Comparison of ENCODE assay signal across 36 mouse cellular contexts in genomic region chr7:78752961-78753360, GRCm38 (mm10). TPM values are rescaled to one million over a fixed set of nuclear protein-coding genes. Genes with fewer than 3 reads are reported as not detected.
"Had no signal": no experiment of that assay in that cellular context is flagged by ENCODE, and none has a peak within 500 bp of the region (broad histone marks: within the 10 kb centered on the region; RNA-seq: fewer than 3 reads in every experiment).

No protein-coding gene starts in this region.

- ATAC-seq: liver, embryonic 12.5 days; liver, postnatal 0 days; lung, postnatal 0 days; midbrain, embryonic 13.5 days; midbrain, embryonic 15.5 days; midbrain, embryonic 16.5 days had no signal

- H3K9me3 ChIP-seq: limb, embryonic 10.5 days; limb, embryonic 12.5 days; limb, embryonic 13.5 days; limb, embryonic 15.5 days; liver, embryonic 12.5 days; liver, embryonic 13.5 days; liver, embryonic 15.5 days; lung, embryonic 15.5 days; megakaryocyte, embryonic 14.5 days; midbrain, embryonic 10.5 days; midbrain, embryonic 12.5 days; midbrain, embryonic 13.5 days; midbrain, embryonic 15.5 days; neural tube, embryonic 12.5 days; neural tube, embryonic 13.5 days had no signal

- DNase-seq: left cerebral cortex, postnatal 4 days; liver; liver, embryonic 13.5 days; liver, postnatal 0 days; lung, adult 18-20 months; lung, adult 2 months; lung, embryonic 14.5 days; lung, postnatal 10 days; lung, postnatal 14 days; lung, postnatal 36 days; lung, postnatal 4 days; midbrain, embryonic 14.5 days had no signal

- H3K9ac ChIP-seq: limb, embryonic 12.5 days; limb, embryonic 13.5 days; limb, embryonic 15.5 days; liver, embryonic 12.5 days; liver, embryonic 13.5 days; liver, embryonic 14.5 days; liver, embryonic 15.5 days; liver, postnatal 0 days; lung, embryonic 14.5 days; lung, embryonic 15.5 days; midbrain, embryonic 12.5 days; midbrain, embryonic 13.5 days; midbrain, embryonic 15.5 days; neural tube, embryonic 12.5 days; neural tube, embryonic 13.5 days had no signal

- H3K36me3 ChIP-seq: limb, embryonic 10.5 days; limb, embryonic 12.5 days; limb, embryonic 13.5 days; limb, embryonic 15.5 days; liver, embryonic 12.5 days; liver, embryonic 13.5 days; liver, embryonic 15.5 days; lung, embryonic 15.5 days; midbrain, embryonic 10.5 days; midbrain, embryonic 12.5 days; midbrain, embryonic 13.5 days; midbrain, embryonic 15.5 days; neural tube, embryonic 12.5 days; neural tube, embryonic 13.5 days had no signal

- H3K27me3 ChIP-seq: limb, embryonic 12.5 days; limb, embryonic 13.5 days; limb, embryonic 15.5 days; liver, embryonic 12.5 days; liver, embryonic 13.5 days; liver, embryonic 15.5 days; lung, embryonic 15.5 days; midbrain, embryonic 12.5 days; midbrain, embryonic 13.5 days; midbrain, embryonic 15.5 days; neural tube, embryonic 12.5 days; neural tube, embryonic 13.5 days had no signal

- H3K4me3 ChIP-seq: limb, embryonic 10.5 days; limb, embryonic 12.5 days; limb, embryonic 13.5 days; limb, embryonic 15.5 days; liver, embryonic 12.5 days; liver, embryonic 13.5 days; liver, embryonic 15.5 days; lung, embryonic 15.5 days; megakaryocyte, embryonic 14.5 days; midbrain, embryonic 10.5 days; midbrain, embryonic 12.5 days; midbrain, embryonic 13.5 days; midbrain, embryonic 15.5 days; myocyte; neural tube, embryonic 12.5 days; neural tube, embryonic 13.5 days had no signal

- H3K4me1 ChIP-seq: limb, embryonic 10.5 days; limb, embryonic 12.5 days; limb, embryonic 13.5 days; limb, embryonic 15.5 days; liver, embryonic 12.5 days; liver, embryonic 13.5 days; liver, embryonic 15.5 days; lung, embryonic 15.5 days; megakaryocyte, embryonic 14.5 days; midbrain, embryonic 10.5 days; midbrain, embryonic 12.5 days; midbrain, embryonic 15.5 days; neural tube, embryonic 12.5 days; neural tube, embryonic 13.5 days had no signal

- H3K27ac ChIP-seq: limb, embryonic 10.5 days; limb, embryonic 12.5 days; limb, embryonic 13.5 days; limb, embryonic 15.5 days; liver, embryonic 12.5 days; liver, embryonic 13.5 days; liver, embryonic 14.5 days; liver, embryonic 15.5 days; lung, embryonic 15.5 days; macrophage; midbrain, embryonic 10.5 days; midbrain, embryonic 12.5 days; midbrain, embryonic 13.5 days; midbrain, embryonic 15.5 days; neural tube, embryonic 12.5 days; neural tube, embryonic 13.5 days had no signal

- H3K4me2 ChIP-seq: limb, embryonic 12.5 days; limb, embryonic 13.5 days; limb, embryonic 15.5 days; liver, embryonic 11.5 days; liver, embryonic 12.5 days; liver, embryonic 13.5 days; liver, embryonic 15.5 days; lung, embryonic 14.5 days; lung, embryonic 15.5 days; midbrain, embryonic 11.5 days; midbrain, embryonic 12.5 days; midbrain, embryonic 13.5 days; midbrain, embryonic 15.5 days; neural tube, embryonic 12.5 days; neural tube, embryonic 13.5 days had no signal

RNA-seq across cellular contexts. Expression of gene Ntrk3, which starts 15.1 kb away (rescaled TPM):
- total RNA-seq: megakaryocyte progenitor cell, adult 5-6 weeks; megakaryocyte, adult 5-6 weeks; megakaryocyte-erythroid progenitor cell, adult 5-6 weeks had no signal
- polyA plus RNA-seq: macrophage had no signal
